Mouse (Mus musculus) heart, embryonic 10.5 days (tissue): ENCODE data around the gene Cyth1. TPM values are rescaled to one million over a fixed set of nuclear protein-coding genes. Genes with fewer than 3 reads are reported as not detected.
A peak's percentile ranks its signal among the peaks of the same experiment; 100 is the strongest.

ENCODE experiments used
- DNase-seq: peaks from one replicate; pipeline ENCODE4 v3.0.0-alpha.2; 2017; ENCODE audit warnings: low spot score
- H3K27ac ChIP-seq: fragments of 300-500 bp; sonication (generic); 2 replicates; pipeline ENCODE4 v1.5.1; 2016; ENCODE audit warnings: mild to moderate bottlenecking
- H3K27me3 ChIP-seq: fragments of 300-500 bp; sonication (generic); 2 replicates; pipeline ENCODE4 v1.6.1; 2016; ENCODE audit warnings: mild to moderate bottlenecking; ENCODE audit not compliant: poor library complexity, insufficient read depth, severe bottlenecking
- H3K36me3 ChIP-seq: fragments of 300-500 bp; sonication (generic); 2 replicates; pipeline ENCODE4 v1.6.1; 2016; ENCODE audit warnings: mild to moderate bottlenecking, moderate library complexity
- H3K4me1 ChIP-seq: fragments of 300-500 bp; sonication (generic); 2 replicates; pipeline ENCODE4 v1.6.1; 2016; ENCODE audit warnings: mild to moderate bottlenecking
- H3K4me3 ChIP-seq: fragments of 300-500 bp; sonication (generic); 2 replicates; pipeline ENCODE4 v1.5.1; 2016; ENCODE audit warnings: mild to moderate bottlenecking, moderate library complexity
- H3K9me3 ChIP-seq: fragments of 300-500 bp; sonication (generic); 2 replicates; pipeline ENCODE4 v1.6.1; 2016; ENCODE audit warnings: mild to moderate bottlenecking, moderate library complexity
- WGBS: fragments of 180-500 bp; shearing (Covaris S2); methylation state at CpG from one replicate; pipeline ENCODE4 v1.1.7; 2016; 5-methylcytosine and 5-hydroxymethylcytosine counted together
- polyA plus RNA-seq: library from polyadenylated mRNA; unstranded; fragments of >200 nt; fragmentation: Nextera tagmentation; extraction: Ambion mirVana; gene quantifications from 2 replicates; pipeline ENCODE4 v1.2.1, GENCODE M21; 2016

Gene Cyth1
- polyA plus RNA-seq, 1 experiment from 2014 or later = 15.5 TPM

- Histone ChIP-seq H3K36me3 (peaks cover 97% of the 10 kb centered on the region), H3K4me1 (no peaks in the 10 kb centered on the region), H3K27ac (no peak overlapping the region), H3K27me3 (no peaks in the 10 kb centered on the region), H3K4me3 (no peak overlapping the region), H3K9me3 (no peaks in the 10 kb centered on the region)
- 91% methylated on average over 3 of the region's 3 CpGs for WGBS
- DNase-seq = no peak
Observed at GRCm38 (mm10) chr11:118269827-118270226, 21.4 kb upstream of the Cyth1 start.

- 88% methylated on average over 7 of the region's 7 CpGs for WGBS
- Histone ChIP-seq H3K27me3 (no peaks in the 10 kb centered on the region), H3K4me3 (no peak overlapping the region), H3K9me3 (no peaks in the 10 kb centered on the region), H3K27ac (no peak overlapping the region), H3K36me3 (peaks cover 97% of the 10 kb centered on the region), H3K4me1 (no peaks in the 10 kb centered on the region)
- no peak for DNase-seq
Observed at GRCm38 (mm10) chr11:118266666-118267046, 18.3 kb upstream of the Cyth1 start.

GRCm38 (mm10) chr11:118266044-118266665 is 17.8 kb upstream of the Cyth1 start:
- Histone ChIP-seq H3K4me3 (no peak overlapping the region), H3K36me3 (peaks cover 97% of the 10 kb centered on the region), H3K4me1 (no peaks in the 10 kb centered on the region), H3K27me3 (no peaks in the 10 kb centered on the region), H3K27ac (no peak overlapping the region), H3K9me3 (no peaks in the 10 kb centered on the region)
- DNase-seq = no peak
- 89% methylated on average over 10 of the region's 10 CpGs for WGBS

GRCm38 (mm10) chr11:118265621-118266020 is 17.2 kb upstream of the Cyth1 start:
- no peaks in the 10 kb centered on the region for H3K9me3 ChIP-seq
- H3K27ac ChIP-seq = no peak overlapping the region
- whole genome bisulfite sequencing = 88% methylated on average over 11 of the region's 11 CpGs
- peaks cover 98% of the 10 kb centered on the region for H3K36me3 ChIP-seq
- no peaks in the 10 kb centered on the region for H3K4me1 ChIP-seq
- no peak overlapping the region for H3K4me3 ChIP-seq
- no peak for DNase-seq
- no peaks in the 10 kb centered on the region for H3K27me3 ChIP-seq

GRCm38 (mm10) chr11:118263146-118263545 is 14.8 kb upstream of the Cyth1 start:
- WGBS = 90% methylated on average over 5 of the region's 5 CpGs
- peaks cover 100% of the 10 kb centered on the region for H3K36me3 ChIP-seq

GRCm38 (mm10) chr11:118260081-118260480 is 11.7 kb upstream of the Cyth1 start:
- 88% methylated on average over 8 of the region's 8 CpGs for WGBS
- no peak overlapping the region for H3K4me3 ChIP-seq
- no peaks in the 10 kb centered on the region for H3K9me3 ChIP-seq
- H3K36me3 ChIP-seq = peaks cover 92% of the 10 kb centered on the region
- H3K27me3 ChIP-seq = no peaks in the 10 kb centered on the region
- no peak for DNase-seq
- H3K4me1 ChIP-seq = peaks cover 12% of the 10 kb centered on the region
- no peak overlapping the region for H3K27ac ChIP-seq

More at GRCm38 (mm10) chr11:118263146-118263545, 14.8 kb upstream of the Cyth1 start:
- Histone ChIP-seq H3K9me3 (no peaks in the 10 kb centered on the region), H3K27ac (no peak overlapping the region), H3K4me3 (no peak overlapping the region), H3K27me3 (no peaks in the 10 kb centered on the region), H3K4me1 (no peaks in the 10 kb centered on the region)
- no peak for DNase-seq

- Histone ChIP-seq H3K27ac (no peak overlapping the region), H3K36me3 (peaks cover 87% of the 10 kb centered on the region), H3K27me3 (no peaks in the 10 kb centered on the region), H3K9me3 (no peaks in the 10 kb centered on the region), H3K4me3 (no peak overlapping the region), H3K4me1 (peaks cover 12% of the 10 kb centered on the region)
- 95% methylated on average over 8 of the region's 8 CpGs for WGBS
- no peak for DNase-seq
Observed at GRCm38 (mm10) chr11:118259580-118259979, 11.2 kb upstream of the Cyth1 start.

GRCm38 (mm10) chr11:118256371-118256770 is 8.0 kb upstream of the Cyth1 start:
- H3K36me3 ChIP-seq = peaks cover 55% of the 10 kb centered on the region
- H3K4me1 ChIP-seq = peaks cover 25% of the 10 kb centered on the region
- no peaks in the 10 kb centered on the region for H3K9me3 ChIP-seq
- WGBS = 83% methylated on average over 7 of the region's 7 CpGs
- peak overlapping the region; percentile 37 for H3K27ac ChIP-seq
- no peaks in the 10 kb centered on the region for H3K27me3 ChIP-seq
- DNase-seq = no peak
- no peak overlapping the region for H3K4me3 ChIP-seq

GRCm38 (mm10) chr11:118254159-118254951 is 6.0 kb upstream of the Cyth1 start:
- Histone ChIP-seq H3K36me3 (peaks cover 35% of the 10 kb centered on the region), H3K27ac (no peak overlapping the region), H3K4me1 (peaks cover 30% of the 10 kb centered on the region), H3K27me3 (no peaks in the 10 kb centered on the region), H3K4me3 (no peak overlapping the region), H3K9me3 (no peaks in the 10 kb centered on the region)
- WGBS = 70% methylated on average over 15 of the region's 15 CpGs
- DNase-seq = no peak

- peak overlapping the region; percentile 37; the same call in 1 of the 2 replicates for H3K27ac ChIP-seq
Observed at GRCm38 (mm10) chr11:118253447-118254158, 5.2 kb upstream of the Cyth1 start.

GRCm38 (mm10) chr11:118249012-118249383 is 606 bp upstream of the Cyth1 start:
- no peaks in the 10 kb centered on the region for H3K36me3 ChIP-seq
- H3K9me3 ChIP-seq = no peaks in the 10 kb centered on the region
- DNase-seq = no peak
- H3K27ac ChIP-seq = peak overlapping the region; percentile 93
- H3K4me1 ChIP-seq = peaks cover 38% of the 10 kb centered on the region
- under 1% methylated on average over 5 of the region's 5 CpGs for WGBS
- no peaks in the 10 kb centered on the region for H3K27me3 ChIP-seq
- peak overlapping the region; percentile 86 for H3K4me3 ChIP-seq

More at GRCm38 (mm10) chr11:118253447-118254158, 5.2 kb upstream of the Cyth1 start:
- Histone ChIP-seq H3K4me3 (no peak overlapping the region), H3K9me3 (no peaks in the 10 kb centered on the region), H3K36me3 (peaks cover 27% of the 10 kb centered on the region), H3K4me1 (peaks cover 36% of the 10 kb centered on the region), H3K27me3 (no peaks in the 10 kb centered on the region)
- WGBS = 86% methylated on average over 7 of the region's 7 CpGs
- DNase-seq = no peak

- peak overlapping the region; percentile 86 for H3K4me3 ChIP-seq
- H3K4me1 ChIP-seq = peaks cover 31% of the 10 kb centered on the region
- 1% methylated on average over 43 of the region's 43 CpGs for WGBS
- H3K27me3 ChIP-seq = no peaks in the 10 kb centered on the region
- H3K27ac ChIP-seq = peak overlapping the region; percentile 93
- H3K9me3 ChIP-seq = no peaks in the 10 kb centered on the region
- DNase-seq = no peak
- H3K36me3 ChIP-seq = no peaks in the 10 kb centered on the region
Observed at GRCm38 (mm10) chr11:118247359-118248095, 865 bp downstream of the Cyth1 start.
